Mouse (Mus musculus) liver, adult 10 weeks (tissue): Measurements from ENCODE around the gene Olfr1316. TPM values are rescaled to one million over a fixed set of nuclear protein-coding genes. Genes with fewer than 3 reads are reported as not detected.

Source experiments
- polyA plus RNA-seq: library from polyadenylated mRNA; stranded (reverse); fragments of 350-450 nt; fragmentation: Illumina TruSeq; extraction: RNeasy Lipid Tissue Mini Kit (QIAGEN cat#74804); gene quantifications from one replicate; pipeline ENCODE4 v1.2.3, GENCODE M21; 2014; ENCODE audit warnings: low read depth, low replicate concordance

Gene Olfr1316
- not detected for polyA plus RNA-seq

GRCm38 (mm10) chr2:112134877-112135276, at the start of gene Olfr1316:
Olfr1316 (minus strand) TSS chr2:112134977.

GRCm38 (mm10) chr2:112153898-112154297, 19.1 kb upstream of the Olfr1316 start, which contains the start of gene Olfr1318:
Olfr1318 (plus strand) TSS chr2:112154198.

GRCm38 (mm10) chr2:112140029-112140428, 5.3 kb upstream of the Olfr1316 start, which contains the start of gene Olfr1317:
Olfr1317 (plus strand) TSS chr2:112140329.

GRCm38 (mm10) chr2:112115340-112115739, 19.4 kb downstream of the Olfr1316 start, which contains the start of gene Olfr1315-ps1:
Olfr1315-ps1 (minus strand) TSS chr2:112115440.

GRCm38 (mm10) chr2:112096681-112097080, 38.1 kb downstream of the Olfr1316 start, which contains the start of gene Olfr1314:
Olfr1314 (minus strand) TSS chr2:112096781.

GRCm38 (mm10) chr2:112077743-112078142, 57.0 kb downstream of the Olfr1316 start, which contains the start of gene Olfr1313:
Olfr1313 (minus strand) TSS chr2:112077843.

Other genes with a start within 250 kb of the Olfr1316 start
- gene Olfr1306, start 218.7 kb downstream of the Olfr1316 start, polyA plus RNA-seq, result not detected
- gene Olfr1307, start 185.5 kb downstream of the Olfr1316 start, polyA plus RNA-seq, result not detected
- gene Olfr1308, start 170.0 kb downstream of the Olfr1316 start, polyA plus RNA-seq, result not detected
- gene Olfr1309, start 144.7 kb downstream of the Olfr1316 start, polyA plus RNA-seq, result not detected
- not detected for gene Olfr1310, start 122.3 kb downstream of the Olfr1316 start, polyA plus RNA-seq
- not detected for gene Olfr1311, start 110.6 kb downstream of the Olfr1316 start, polyA plus RNA-seq
- not detected for gene Olfr1312, start 84.7 kb downstream of the Olfr1316 start, polyA plus RNA-seq
- not detected for gene Olfr1313, start 57.1 kb downstream of the Olfr1316 start, polyA plus RNA-seq
- gene Olfr1314, start 38.2 kb downstream of the Olfr1316 start, polyA plus RNA-seq, result not detected
- not detected for gene Olfr1315-ps1, start 19.5 kb downstream of the Olfr1316 start, polyA plus RNA-seq
- not detected for gene Olfr1317, start 5.4 kb upstream of the Olfr1316 start, polyA plus RNA-seq
- not detected for gene Olfr1318, start 19.2 kb upstream of the Olfr1316 start, polyA plus RNA-seq
- not detected for gene Lpcat4, start 104.5 kb upstream of the Olfr1316 start, polyA plus RNA-seq
- gene Nutm1, start 124.3 kb upstream of the Olfr1316 start, polyA plus RNA-seq, result not detected
- 25.4 TPM for gene Nop10, start 126.9 kb upstream of the Olfr1316 start, polyA plus RNA-seq
- 10.0 TPM for gene Slc12a6, start 130.8 kb upstream of the Olfr1316 start, polyA plus RNA-seq
- gene Gm21985, start 131.3 kb upstream of the Olfr1316 start, polyA plus RNA-seq, result 0.08 TPM
- gene Emc4, start 233.1 kb upstream of the Olfr1316 start, polyA plus RNA-seq, result 58.8 TPM
- 13.6 TPM for gene Katnbl1, start 244.2 kb upstream of the Olfr1316 start, polyA plus RNA-seq